ENCODE assay signal across 9 mouse cellular contexts in the genomic region with DNA sequence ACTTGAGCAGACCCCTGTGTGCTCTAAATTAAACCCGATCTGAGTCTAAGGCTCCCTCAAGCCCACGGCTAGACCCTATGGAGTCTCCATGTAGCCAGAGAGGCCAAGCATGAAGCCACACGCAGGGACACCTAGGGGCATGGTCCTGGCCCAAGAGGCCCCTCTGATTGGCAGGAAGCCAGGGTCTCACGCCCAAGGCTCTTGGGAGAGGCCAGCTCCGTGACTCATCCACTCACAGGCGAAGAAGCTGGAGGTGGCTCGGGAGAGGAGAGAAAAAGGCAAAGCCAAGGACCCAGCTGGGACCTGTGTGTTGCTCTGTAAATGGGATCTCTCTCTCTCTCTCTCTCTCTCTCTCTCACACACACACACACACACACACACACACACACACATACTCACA. TPM values are rescaled to one million over a fixed set of nuclear protein-coding genes. Genes with fewer than 3 reads are reported as not detected.
A peak's percentile ranks its signal among the peaks of the same experiment; 100 is the strongest.
DNase-seq lines count a peak whose midpoint lies in the region; ATAC-seq and TF ChIP-seq lines count a peak whose summit lies in the region.
"Had no signal": no experiment of that assay in that cellular context is flagged by ENCODE, and none has a peak within 500 bp of the region (broad histone marks: within the 10 kb centered on the region; RNA-seq: fewer than 3 reads in every experiment).

No protein-coding gene starts in this region.

- TF ChIP-seq POLR2A in small intestine, adult 2 months (IDR thresholded peaks at IDR 0.05; ENCODE audit: low read depth, low read length) = no peak

- H3K27ac ChIP-seq in forebrain, embryonic 14.5 days (ENCODE audit: low read depth, low read length) = peak overlapping the region; percentile 86
- peak overlapping the region; percentile 84 for H3K27ac ChIP-seq in limb, embryonic 10.5 days
- H3K27ac ChIP-seq in small intestine, adult 2 months (ENCODE audit: insufficient read depth, low read depth, low read length) = peak overlapping the region; percentile 6; the same call in 1 of the 2 replicates

- ATAC-seq in forebrain, embryonic 14.5 days = peak; percentile 31; the same call in 1 of the 2 replicates

- H3K36me3 ChIP-seq in forebrain, embryonic 14.5 days (ENCODE audit: control insufficient read depth, insufficient read depth, low read length) = no peaks in the 10 kb centered on the region
- H3K36me3 ChIP-seq in limb, embryonic 10.5 days = no peaks in the 10 kb centered on the region; the same call in 1 of the 2 replicates
- no peaks in the 10 kb centered on the region for H3K36me3 ChIP-seq in small intestine, adult 2 months (ENCODE audit: control insufficient read depth, insufficient read depth, low read length)

- no peak overlapping the region for H3K9ac ChIP-seq in forebrain, embryonic 14.5 days (ENCODE audit: low read length)

- no peaks in the 10 kb centered on the region for H3K27me3 ChIP-seq in forebrain, embryonic 14.5 days (replicated peaks; ENCODE audit: control insufficient read depth, insufficient read depth, low read length)
- no peaks in the 10 kb centered on the region for H3K27me3 ChIP-seq in limb, embryonic 10.5 days (ENCODE audit: low read depth, poor library complexity, severe bottlenecking)
- H3K27me3 ChIP-seq in small intestine, adult 2 months (ENCODE audit: control insufficient read depth, insufficient read depth, low read length) = no peaks in the 10 kb centered on the region

- H3K4me3 ChIP-seq in forebrain, embryonic 14.5 days (ENCODE audit: low read depth, low read length) = no peak overlapping the region
- no peak overlapping the region for H3K4me3 ChIP-seq in limb, embryonic 10.5 days
- H3K4me3 ChIP-seq in small intestine, adult 2 months (ENCODE audit: low read depth, low read length) = no peak overlapping the region
- H3K4me3 ChIP-seq: megakaryocyte, embryonic 14.5 days had no signal

- TF ChIP-seq CTCF in small intestine, adult 2 months (IDR thresholded peaks at IDR 0.05; ENCODE audit: extremely low read depth, insufficient read length, insufficient replicate concordance, low read depth, low read length) = no peak

- no peaks in the 10 kb centered on the region for H3K9me3 ChIP-seq in forebrain, embryonic 14.5 days (replicated peaks; ENCODE audit: control insufficient read depth, low read length)
- H3K9me3 ChIP-seq in limb, embryonic 10.5 days (replicated peaks) = no peaks in the 10 kb centered on the region
- H3K9me3 ChIP-seq: megakaryocyte, embryonic 14.5 days had no signal

- peaks cover 84% of the 10 kb centered on the region for H3K4me1 ChIP-seq in forebrain, embryonic 14.5 days (ENCODE audit: control insufficient read depth, insufficient read depth, low read length)
- H3K4me1 ChIP-seq in limb, embryonic 10.5 days = peaks cover 88% of the 10 kb centered on the region
- peaks cover 33% of the 10 kb centered on the region for H3K4me1 ChIP-seq in small intestine, adult 2 months (ENCODE audit: control insufficient read depth, insufficient read depth, insufficient read length, low read length)

- H3K4me2 ChIP-seq in forebrain, embryonic 14.5 days (ENCODE audit: low read length) = no peak overlapping the region

- peak; percentile 61 for DNase-seq in cerebellum, adult 9-11 months
- DNase-seq in cerebellum, adult 8-10 months = no peak
- DNase-seq in MN1 (ENCODE audit: low spot score) = peak; percentile 95
- peak; percentile 60 for DNase-seq in forebrain, embryonic 14.5 days (ENCODE audit: low spot score)
- no peak for DNase-seq in limb, embryonic 10.5 days (ENCODE audit: low spot score)
- no peak for DNase-seq in spleen, postnatal 36 days (ENCODE audit: low spot score in 2 of 2)
- no peak for DNase-seq in frontal cortex, postnatal 36 days (ENCODE audit: low spot score in 2 of 2)

- 18% methylated on average over 7 of the region's 7 CpGs for WGBS in forebrain, embryonic 14.5 days
- 79% methylated on average over 7 of the region's 7 CpGs for WGBS in limb, embryonic 10.5 days
- 31% methylated on average over 7 of the region's 7 CpGs for WGBS in small intestine, adult 2 months

RNA-seq across cellular contexts. Expression of a gene that starts 44.6 kb away (rescaled TPM):
- 15.1 and 22.3 TPM in 2 replicates for polyA plus RNA-seq in forebrain, embryonic 14.5 days (2014; fragmentation: Nextera tagmentation; extraction: Ambion mirVana)
- polyA plus RNA-seq in limb, embryonic 10.5 days (2016; fragmentation: Nextera tagmentation; extraction: Ambion mirVana) = 22.4 and 26.8 TPM in 2 replicates
- polyA plus RNA-seq in small intestine, adult 2 months (2012; rRNA removed) = 43.2 and 49.9 TPM in 2 replicates

Comparison
In these comparisons a context has a peak if more than half of its experiments do, and no peak if none do; other contexts are left out.
1. DNase-seq: peak in cerebellum, adult 9-11 months (single experiment), MN1 (single experiment) and forebrain, embryonic 14.5 days (single experiment); none in cerebellum, adult 8-10 months (single experiment), limb, embryonic 10.5 days (single experiment), spleen, postnatal 36 days (0 of 2) and frontal cortex, postnatal 36 days (0 of 2).
2. H3K27ac ChIP-seq: peak in every context shown above with its lines; median percentile 86 in forebrain, embryonic 14.5 days; 84 in limb, embryonic 10.5 days; 6 in small intestine, adult 2 months.